Mouse (Mus musculus) cerebellum, adult 2 months (tissue): ENCODE measurements around the gene Cbarp.

Source experiments
- CTCF ChIP-seq: fragments of 200-500 bp; IDR thresholded peaks from 2 replicates; pipeline ENCODE4 v1.5.1; 2011; ENCODE audit warnings: low read depth, mild to moderate bottlenecking, control low read depth, low read length, moderate library complexity, borderline replicate concordance; ENCODE audit not compliant: insufficient read depth
- POLR2A ChIP-seq: fragments of 200-500 bp; IDR thresholded peaks from 2 replicates; pipeline ENCODE4 v1.6.1; 2011; ENCODE audit warnings: low read length, control low read depth, borderline replicate concordance; ENCODE audit not compliant: insufficient read depth

DNA sequence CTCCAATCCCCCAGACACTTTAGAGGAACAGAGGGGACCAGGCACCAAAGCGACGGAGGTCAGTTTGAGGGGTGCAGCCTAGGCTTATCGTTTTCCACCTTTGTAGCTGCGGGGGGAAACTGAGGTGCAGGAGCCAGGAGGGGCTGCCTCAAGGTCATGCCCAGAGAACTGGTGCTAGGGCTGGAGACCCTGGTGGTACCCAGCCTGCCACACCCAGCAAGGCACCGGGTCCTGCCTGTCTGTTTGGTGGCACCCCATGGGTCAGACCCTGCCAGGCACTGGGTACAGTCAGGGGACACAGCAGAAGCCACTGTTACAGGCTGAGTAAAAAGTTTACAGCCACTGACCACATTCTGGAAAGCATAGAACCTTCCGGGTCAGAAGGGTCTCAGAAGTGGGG, 39.7 kb upstream of the Cbarp start:
- TF ChIP-seq CTCF (no peak), POLR2A (no peak)
